Mouse (Mus musculus) right cerebral cortex, postnatal 25 days (tissue): ENCODE results near the gene Hsd17b3.
A peak's percentile ranks its signal among the peaks of the same experiment; 100 is the strongest.
"Not testable (repeated sequence)": the region's sequence is repeated elsewhere in the genome, so short reads cannot be mapped to it uniquely, and the experiment has no call there.

Experiments
- DNase-seq: peaks from one replicate; pipeline ENCODE4 v3.0.0; 2022

Gene Hsd17b3

GRCm38 (mm10) chr13:64081012-64081919 is 7.8 kb downstream of the Hsd17b3 start:
- no peak for DNase-seq

GRCm38 (mm10) chr13:64077591-64077990 is 11.4 kb downstream of the Hsd17b3 start:
- no peak for DNase-seq

- no peak for DNase-seq
Observed at GRCm38 (mm10) chr13:64076074-64076473, 13.0 kb downstream of the Hsd17b3 start.

DNA sequence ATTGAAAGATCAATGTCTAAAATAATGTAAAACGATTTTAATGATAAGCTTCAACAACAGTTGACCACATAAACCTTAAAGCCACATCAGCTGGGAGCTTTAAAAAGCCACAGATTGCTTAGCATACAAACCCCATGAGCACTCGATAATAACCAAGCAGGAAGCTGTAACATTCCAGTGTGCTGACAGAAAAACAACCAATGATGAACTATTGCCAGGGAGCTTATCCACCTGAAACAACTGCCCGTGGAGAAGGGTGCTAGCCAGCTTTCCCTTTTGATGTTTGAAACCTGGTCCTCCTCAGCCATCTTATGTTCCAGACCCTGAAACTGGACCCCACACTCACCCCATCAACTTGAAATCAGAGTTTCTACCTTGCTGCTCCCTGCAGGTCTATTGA is 22.4 kb downstream of the Hsd17b3 start:
- DNase-seq = no peak

GRCm38 (mm10) chr13:64064276-64064675 is 24.8 kb downstream of the Hsd17b3 start:
- no peak for DNase-seq

DNA sequence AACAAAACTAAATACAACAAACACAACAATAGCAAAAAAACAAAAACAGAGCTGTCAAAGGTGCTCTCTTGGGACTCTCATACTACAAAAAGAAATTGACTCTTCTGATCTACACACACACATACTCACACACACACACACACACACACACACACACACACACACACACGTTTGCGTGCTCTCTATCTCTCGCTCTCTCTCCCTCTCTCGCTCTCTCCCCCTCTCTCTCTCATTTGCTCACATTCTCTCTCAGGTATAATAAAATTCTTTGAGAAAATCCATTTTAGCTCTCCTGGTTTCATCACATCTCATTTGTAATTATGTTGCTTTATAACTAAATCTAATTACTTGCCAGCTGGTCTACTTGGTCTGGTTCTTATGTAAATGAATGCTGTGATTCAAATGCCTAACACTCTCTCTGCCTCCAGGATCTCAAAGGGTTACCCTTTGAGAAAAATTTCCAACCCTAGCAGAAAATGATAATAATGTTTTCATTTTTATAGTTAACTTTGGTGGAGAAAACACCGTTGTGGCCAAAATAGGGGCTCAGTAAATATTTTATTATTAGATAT is 28.0 kb downstream of the Hsd17b3 start:
- DNase-seq = no peak

GRCm38 (mm10) chr13:64053959-64054358 is 35.1 kb downstream of the Hsd17b3 start:
- DNase-seq = no peak

GRCm38 (mm10) chr13:64052281-64052680 is 36.7 kb downstream of the Hsd17b3 start:
- DNase-seq = not testable (repeated sequence)

- DNase-seq = no peak
Observed at GRCm38 (mm10) chr13:64050895-64051294, 38.1 kb downstream of the Hsd17b3 start.

- DNase-seq = no peak
Observed at GRCm38 (mm10) chr13:64049535-64049934, 39.5 kb downstream of the Hsd17b3 start.

- no peak for DNase-seq
Observed at GRCm38 (mm10) chr13:64048467-64048866, 40.6 kb downstream of the Hsd17b3 start.

GRCm38 (mm10) chr13:64039976-64040375 is 49.1 kb downstream of the Hsd17b3 start:
- DNase-seq = no peak

DNA sequence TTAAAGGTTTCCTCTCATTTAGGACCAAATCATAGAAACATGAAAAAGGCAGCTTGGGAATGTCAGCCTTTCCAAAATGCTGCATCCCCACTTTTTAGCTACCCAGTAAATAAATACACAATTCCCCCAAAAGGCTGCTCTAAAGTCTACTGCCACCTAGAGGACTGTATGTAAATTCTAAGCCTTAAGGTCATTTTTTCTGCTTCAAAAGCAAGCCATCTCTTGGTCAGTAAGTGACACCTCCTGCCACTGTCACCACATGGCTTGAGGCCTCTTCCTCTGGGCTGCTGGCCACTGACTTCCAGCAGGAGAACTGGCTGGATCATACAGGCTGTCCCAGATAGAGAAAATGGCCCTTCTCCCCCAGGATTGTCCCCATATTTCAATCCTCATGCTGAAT is 50.9 kb downstream of the Hsd17b3 start:
- DNase-seq = no peak

GRCm38 (mm10) chr13:64036079-64037011 is 52.7 kb downstream of the Hsd17b3 start:
- DNase-seq = peak; percentile 40

DNA sequence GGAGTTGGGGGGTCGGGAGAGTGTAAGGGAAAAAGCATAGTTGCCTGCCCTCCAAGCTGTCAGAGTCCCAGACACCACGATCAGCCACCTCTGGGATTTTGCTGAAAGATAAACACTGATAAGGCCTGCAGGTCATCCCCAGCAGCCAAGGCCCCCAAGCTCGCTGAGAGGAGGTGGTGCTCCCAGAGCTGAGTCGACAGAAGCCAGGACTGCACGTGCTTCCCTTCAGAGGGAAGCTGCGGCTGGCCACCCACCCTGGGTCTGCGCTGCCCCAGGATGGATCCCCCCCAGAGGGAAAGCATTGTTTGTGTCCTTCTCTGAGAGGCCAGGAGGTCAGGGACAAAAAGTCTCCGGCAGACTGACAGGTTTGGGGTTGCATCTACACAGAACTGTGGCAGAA is 54.0 kb downstream of the Hsd17b3 start:
- no peak for DNase-seq

DNA sequence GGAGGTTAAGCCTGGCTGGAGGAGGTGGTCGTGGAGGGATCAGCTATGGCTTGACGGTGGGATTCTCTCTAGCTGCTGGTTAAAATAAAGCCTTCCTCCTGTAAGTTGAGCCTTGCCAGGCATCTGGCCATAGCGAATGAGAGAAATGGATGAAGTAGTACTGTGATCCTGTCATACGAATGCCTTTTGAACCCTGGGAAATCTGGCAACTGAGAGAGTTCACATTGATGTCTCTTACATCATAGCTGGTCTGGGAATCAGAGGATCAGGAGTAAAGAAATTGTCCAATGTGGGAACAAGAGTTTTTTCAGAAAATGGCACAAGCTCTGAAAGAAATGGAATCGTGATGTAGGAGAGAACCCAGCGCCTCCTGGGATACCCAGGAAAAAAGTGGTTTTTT is 55.1 kb downstream of the Hsd17b3 start:
- DNase-seq = no peak

- DNase-seq = no peak
Observed at GRCm38 (mm10) chr13:64033181-64033580, 55.8 kb downstream of the Hsd17b3 start.

DNA sequence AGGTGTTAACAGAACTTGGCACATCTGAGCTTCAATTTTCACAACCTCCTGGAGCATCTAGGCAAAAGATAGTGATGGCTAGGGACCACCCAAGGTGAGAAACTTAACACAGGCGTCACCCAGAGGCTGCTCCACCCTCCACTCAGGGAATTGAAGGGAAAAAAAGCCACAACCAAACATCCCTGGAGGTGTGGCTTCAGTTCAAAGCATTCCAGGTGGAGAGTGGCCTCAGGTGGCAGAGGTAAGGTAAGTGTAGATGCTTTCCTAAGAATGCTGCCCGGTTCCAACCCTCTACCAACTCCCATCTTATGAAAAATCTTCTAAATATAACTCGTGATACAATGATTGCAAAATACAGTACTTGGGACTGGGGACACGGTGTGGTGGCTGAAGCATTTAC is 57.8 kb downstream of the Hsd17b3 start:
- DNase-seq = no peak

DNA sequence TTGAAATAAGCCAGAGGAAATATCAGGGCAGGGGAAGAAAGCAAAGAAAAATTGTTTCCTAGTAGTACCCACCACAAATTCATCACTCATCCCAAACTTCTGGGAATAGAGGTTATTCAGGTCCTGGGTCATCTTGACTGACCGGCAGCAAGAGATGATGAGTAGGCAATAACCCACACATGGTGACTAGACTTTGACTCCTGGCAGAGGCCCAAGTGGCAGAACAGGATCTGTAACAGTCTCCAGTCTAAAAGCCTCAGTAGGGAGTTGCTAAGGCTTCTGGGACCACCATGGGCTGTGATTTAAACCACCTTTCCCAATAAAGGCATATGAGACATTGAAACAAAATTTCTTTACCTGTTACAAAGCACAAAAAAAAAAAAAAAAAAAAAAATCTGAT is 58.2 kb downstream of the Hsd17b3 start:
- no peak for DNase-seq

GRCm38 (mm10) chr13:64024803-64025202 is 64.2 kb downstream of the Hsd17b3 start:
- DNase-seq = no peak

DNA sequence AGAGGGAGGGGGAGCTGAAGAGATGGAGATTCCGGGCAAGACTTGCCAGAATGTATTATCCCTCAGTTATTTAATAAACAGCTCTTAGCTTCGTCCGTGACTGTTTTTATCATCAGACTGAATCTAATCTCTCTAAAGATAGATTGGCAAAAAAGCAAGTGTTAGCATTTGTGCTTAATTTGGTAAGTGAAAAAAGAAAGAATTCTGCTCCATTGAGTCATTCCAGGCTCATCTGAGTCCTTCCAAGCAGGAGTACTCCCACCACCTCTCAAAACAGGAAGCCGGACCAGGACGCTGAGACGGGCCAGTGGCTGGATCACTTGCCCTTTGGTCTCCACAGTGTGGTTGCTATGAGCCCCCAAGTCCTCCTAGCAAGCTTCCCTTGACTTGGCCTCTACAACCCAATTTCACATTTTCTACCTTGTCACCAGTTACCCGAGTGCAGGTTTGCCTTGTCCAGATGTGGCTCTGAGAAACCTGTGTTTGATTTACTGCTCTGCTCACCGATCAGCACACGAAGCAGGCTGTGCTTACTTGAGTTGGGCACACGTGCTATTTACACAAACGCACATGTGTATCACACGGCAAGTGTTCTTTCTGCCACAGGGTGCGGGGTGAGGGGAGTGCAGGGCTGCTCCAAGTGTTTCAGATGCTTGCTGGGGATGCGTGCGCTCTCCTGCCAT is 66.1 kb downstream of the Hsd17b3 start:
- DNase-seq = peak; percentile 20

DNA sequence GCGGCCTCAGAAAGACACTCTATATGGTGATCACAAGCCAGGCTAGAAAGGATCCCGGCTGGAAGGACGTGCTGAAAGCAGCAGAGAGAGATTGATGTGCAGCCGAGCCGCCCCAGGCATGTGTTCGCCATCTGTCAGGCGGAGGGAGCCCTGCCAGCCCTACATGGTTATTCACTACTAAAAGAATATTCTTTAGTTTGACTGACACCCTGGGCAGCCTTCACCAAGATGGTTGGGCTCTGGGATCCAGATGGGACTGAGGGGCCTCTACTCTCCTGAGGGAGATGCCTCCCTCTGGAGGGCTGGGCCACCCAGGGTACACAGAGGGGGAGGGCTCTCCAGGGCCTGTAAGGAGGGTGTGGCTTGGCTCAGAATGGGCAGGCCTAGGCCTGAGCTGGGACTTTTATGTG is 68.1 kb downstream of the Hsd17b3 start:
- peak; percentile 64 for DNase-seq
